Mouse (Mus musculus) stomach, postnatal 0 days (tissue): ENCODE results near the gene Zfp90. TPM values are rescaled to one million over a fixed set of nuclear protein-coding genes. Genes with fewer than 3 reads are reported as not detected.

Experiments
- ATAC-seq: fragments of 200-750 bp; cut with Nextera tagmentation; 2 replicates; pipeline ENCODE4 v1.8.0; 2017; ENCODE audit not compliant: low FRiP score, low TSS enrichment
- DNase-seq: peaks from one replicate; pipeline ENCODE4 v3.0.0-alpha.2; 2016; ENCODE audit warnings: low spot score
- H3K27ac ChIP-seq: fragments of 300-500 bp; sonication (generic); replicated peaks from 2 replicates; pipeline ENCODE4 v1.5.1; 2014; ENCODE audit warnings: mild to moderate bottlenecking, control low read depth
- H3K27me3 ChIP-seq: fragments of 300-500 bp; sonication (generic); 2 replicates; pipeline ENCODE4 v1.6.1; 2014; ENCODE audit warnings: low read length; ENCODE audit not compliant: control insufficient read depth, insufficient read depth
- H3K36me3 ChIP-seq: fragments of 300-500 bp; sonication (generic); 2 replicates; pipeline ENCODE4 v1.6.1; 2014; ENCODE audit warnings: low read length, mixed read lengths; ENCODE audit not compliant: control insufficient read depth, insufficient read depth
- H3K4me1 ChIP-seq: fragments of 300-500 bp; sonication (generic); replicated peaks from 2 replicates; pipeline ENCODE4 v1.6.1; 2014; ENCODE audit warnings: antibody characterized with exemption; ENCODE audit not compliant: control insufficient read depth, insufficient read depth
- H3K4me2 ChIP-seq: fragments of 300-500 bp; sonication (generic); replicated peaks from 2 replicates; pipeline ENCODE4 v1.6.1; 2014; ENCODE audit warnings: low read depth, mild to moderate bottlenecking, control low read depth, moderate library complexity
- H3K4me3 ChIP-seq: fragments of 300-500 bp; sonication (generic); 2 replicates; pipeline ENCODE4 v1.5.1; 2014; ENCODE audit warnings: low read depth, low read length, control low read depth
- H3K9ac ChIP-seq: fragments of 300-500 bp; sonication (generic); 2 replicates; pipeline ENCODE4 v1.6.1; 2014; ENCODE audit warnings: mild to moderate bottlenecking, low read length, control low read depth, mixed read lengths
- H3K9me3 ChIP-seq: fragments of 300-500 bp; sonication (generic); 2 replicates; pipeline ENCODE4 v1.6.1; 2016; ENCODE audit warnings: low read length; ENCODE audit not compliant: control insufficient read depth
- CTCF ChIP-seq: IDR thresholded peaks from 2 replicates; pipeline ENCODE4 v1.5.1; 2016; ENCODE audit warnings: antibody characterized with exemption, low read depth, mild to moderate bottlenecking, moderate library complexity
- EP300 ChIP-seq: optimal IDR thresholded peaks from 2 replicates; pipeline ENCODE3; 2016; ENCODE audit warnings: antibody characterized with exemption
- WGBS: fragments of 180-500 bp; shearing (Covaris S2); extraction: QIAGEN DNeasy Blood & Tissue Kit; methylation state at CpG from one replicate; pipeline ENCODE4 v1.1.7; 2014; 5-methylcytosine and 5-hydroxymethylcytosine counted together
- polyA plus RNA-seq: library from polyadenylated mRNA; unstranded; fragments of >200 nt; fragmentation: Nextera tagmentation; extraction: Ambion mirVana; gene quantifications from 2 replicates; pipeline ENCODE4 v1.2.1, GENCODE M21; 2015

The Zfp90 gene
- polyA plus RNA-seq, 1 experiment from 2014 or later, result 8.8 TPM

- H3K4me1 ChIP-seq, result 0 out of 2 replicates have a peak, but pooled peaks cover 2% of the 10 kb centered on the region
- H3K36me3 ChIP-seq, result no peaks in the 10 kb centered on the region
- H3K27ac ChIP-seq, result no peak overlapping the region
- DNase-seq (no peak), ATAC-seq (no peak)
- no peak overlapping the region for H3K4me3 ChIP-seq
- no peak overlapping the region for H3K4me2 ChIP-seq
- no peaks in the 10 kb centered on the region for H3K27me3 ChIP-seq
- WGBS, result 82% methylated on average over 3 of the region's 3 CpGs
- TF ChIP-seq CTCF (no peak), EP300 (no peak)
- no peaks in the 10 kb centered on the region for H3K9me3 ChIP-seq
- no peak overlapping the region for H3K9ac ChIP-seq
Observed at GRCm38 (mm10) chr8:106440146-106440545, 25.0 kb downstream of the Zfp90 start.

GRCm38 (mm10) chr8:106442740-106443139, 27.6 kb downstream of the Zfp90 start:
- Histone ChIP-seq H3K9me3 (no peaks in the 10 kb centered on the region), H3K36me3 (no peaks in the 10 kb centered on the region), H3K27ac (no peak overlapping the region), H3K27me3 (no peaks in the 10 kb centered on the region), H3K4me2 (no peak overlapping the region), H3K4me3 (no peak overlapping the region), H3K9ac (no peak overlapping the region), H3K4me1 (0 out of 2 replicates have a peak, but pooled peaks cover 2% of the 10 kb centered on the region)
- TF ChIP-seq CTCF (no peak), EP300 (no peak)
- DNase-seq, result no peak
- WGBS, result 89% methylated on average over 1 of the region's 1 CpGs
- ATAC-seq, result no peak

GRCm38 (mm10) chr8:106451301-106452085, 36.4 kb downstream of the Zfp90 start:
- ATAC-seq (peak; percentile 82), DNase-seq (peak; percentile 42)
- H3K36me3 ChIP-seq, result no peaks in the 10 kb centered on the region
- no peaks in the 10 kb centered on the region for H3K9me3 ChIP-seq
- WGBS, result 56% methylated on average over 6 of the region's 6 CpGs
- no peaks in the 10 kb centered on the region for H3K4me1 ChIP-seq
- no peak overlapping the region for H3K4me2 ChIP-seq
- no peaks in the 10 kb centered on the region for H3K27me3 ChIP-seq
- H3K4me3 ChIP-seq, result no peak overlapping the region
- H3K9ac ChIP-seq, result no peak overlapping the region
- H3K27ac ChIP-seq, result no peak overlapping the region
- no peak for TF ChIP-seq EP300
- no peak for TF ChIP-seq CTCF

GRCm38 (mm10) chr8:106452701-106453481, 37.8 kb downstream of the Zfp90 start:
- ATAC-seq (no peak), DNase-seq (no peak)
- no peaks in the 10 kb centered on the region for H3K27me3 ChIP-seq
- H3K9me3 ChIP-seq, result no peaks in the 10 kb centered on the region
- no peak overlapping the region for H3K9ac ChIP-seq
- 44% methylated on average over 12 of the region's 12 CpGs for WGBS
- no peaks in the 10 kb centered on the region for H3K4me1 ChIP-seq
- H3K36me3 ChIP-seq, result no peaks in the 10 kb centered on the region
- no peak overlapping the region for H3K4me2 ChIP-seq
- H3K27ac ChIP-seq, result no peak overlapping the region
- TF ChIP-seq CTCF (no peak), EP300 (no peak)
- no peak overlapping the region for H3K4me3 ChIP-seq

- no peaks in the 10 kb centered on the region for H3K9me3 ChIP-seq
Observed at GRCm38 (mm10) chr8:106454036-106454435, 38.9 kb downstream of the Zfp90 start.

DNA sequence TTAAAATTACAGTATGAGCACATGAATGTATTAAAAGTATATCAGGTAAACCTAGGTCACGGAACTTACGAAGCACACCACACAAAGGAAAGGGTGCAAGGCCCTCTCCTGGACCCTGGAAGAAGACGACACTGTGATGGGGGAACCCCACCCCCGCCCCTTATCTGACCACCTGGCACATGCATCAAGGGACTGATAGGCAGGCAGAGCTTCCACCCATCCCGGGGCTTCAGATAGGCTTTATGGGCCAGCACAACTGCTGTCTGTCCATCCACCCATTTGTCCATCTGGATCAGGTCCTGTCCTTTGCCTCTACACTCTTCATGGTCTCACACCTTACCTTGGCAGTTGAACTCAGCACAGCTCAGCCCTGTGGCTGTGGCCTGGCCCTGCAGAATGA, 47.0 kb downstream of the Zfp90 start:
- no peak overlapping the region for H3K9ac ChIP-seq
- H3K27ac ChIP-seq, result no peak overlapping the region
- no peaks in the 10 kb centered on the region for H3K4me1 ChIP-seq
- H3K4me2 ChIP-seq, result no peak overlapping the region
- WGBS, result 52% methylated on average over 5 of the region's 5 CpGs
- no peak for ATAC-seq
- no peaks in the 10 kb centered on the region for H3K27me3 ChIP-seq
- H3K36me3 ChIP-seq, result no peaks in the 10 kb centered on the region
- no peak for DNase-seq
- no peak overlapping the region for H3K4me3 ChIP-seq
- H3K9me3 ChIP-seq, result no peaks in the 10 kb centered on the region
- no peak for TF ChIP-seq CTCF
- TF ChIP-seq EP300, result no peak

More at GRCm38 (mm10) chr8:106454036-106454435, 38.9 kb downstream of the Zfp90 start:
- Histone ChIP-seq H3K27me3 (no peaks in the 10 kb centered on the region), H3K36me3 (no peaks in the 10 kb centered on the region), H3K4me2 (no peak overlapping the region), H3K4me3 (no peak overlapping the region), H3K4me1 (no peaks in the 10 kb centered on the region), H3K9ac (no peak overlapping the region), H3K27ac (no peak overlapping the region)
- ATAC-seq (no peak), DNase-seq (no peak)
- TF ChIP-seq CTCF (no peak), EP300 (no peak)
- WGBS, result 58% methylated on average over 11 of the region's 11 CpGs
